Mouse (Mus musculus) kidney, postnatal 14 days (tissue): ENCODE data around the gene Ywhab.

Source experiments
- DNase-seq: peaks from one replicate; pipeline ENCODE4 v3.0.0; 2022; ENCODE audit warnings: mixed read lengths

Gene Ywhab

DNA sequence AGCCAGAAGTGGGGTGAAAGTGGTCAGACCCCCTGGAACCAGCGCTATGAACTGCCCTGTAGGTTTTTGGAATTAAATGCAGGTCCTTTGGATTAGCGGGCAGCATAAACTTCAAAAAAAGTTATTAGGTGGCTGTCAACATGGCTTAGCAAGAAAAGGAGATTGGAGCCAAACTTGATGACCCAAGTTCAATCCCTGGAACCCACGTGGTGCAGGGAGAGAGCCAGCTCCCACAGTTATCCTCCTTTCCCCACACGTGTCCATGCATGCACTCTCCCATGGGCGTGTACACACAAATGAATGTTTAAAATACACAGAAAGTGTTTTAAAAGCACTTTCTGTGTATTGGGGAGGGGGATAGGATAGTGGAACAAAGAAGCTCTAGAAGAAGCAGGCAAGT lies 15.7 kb downstream of the Ywhab start:
- no peak for DNase-seq

DNA sequence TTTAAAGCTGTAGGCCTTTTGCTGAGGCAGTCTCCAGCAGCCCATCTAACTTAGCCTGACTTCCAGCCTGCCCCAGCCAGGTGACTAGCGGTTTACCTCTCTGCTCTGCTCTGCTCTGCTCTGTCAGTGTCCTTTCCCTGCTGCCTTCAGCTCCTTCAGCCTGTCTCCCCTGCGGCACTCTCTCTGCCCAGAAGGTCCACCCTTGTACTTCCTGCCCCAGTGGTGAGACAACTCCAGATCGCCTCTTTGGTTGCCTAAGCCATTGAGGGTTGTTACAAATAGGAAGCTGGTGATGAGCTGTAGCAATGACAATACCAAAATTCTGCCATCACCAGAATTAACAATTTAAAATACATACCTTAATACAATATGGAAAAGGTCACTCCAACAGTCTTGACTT lies 16.2 kb downstream of the Ywhab start:
- DNase-seq, result no peak

DNA sequence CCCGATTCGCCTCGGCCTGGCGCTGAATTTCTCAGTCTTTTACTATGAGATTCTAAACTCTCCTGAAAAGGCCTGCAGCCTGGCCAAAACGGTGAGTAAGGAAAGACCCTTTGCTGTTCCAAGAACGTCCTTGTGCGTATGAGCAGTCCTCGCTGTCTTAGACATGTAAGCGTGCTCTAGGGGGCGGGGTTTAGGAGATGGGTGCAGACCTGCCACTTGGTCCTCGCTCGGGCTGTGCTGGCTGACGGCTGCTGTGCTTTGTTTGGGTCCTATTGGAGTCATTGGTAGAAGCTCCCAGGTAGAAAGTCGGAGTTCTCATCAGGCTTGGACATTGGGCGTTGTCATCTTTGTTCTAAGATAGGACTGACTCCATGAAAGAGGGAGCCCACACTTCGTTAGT lies 20.5 kb downstream of the Ywhab start:
- DNase-seq, result no peak

DNA sequence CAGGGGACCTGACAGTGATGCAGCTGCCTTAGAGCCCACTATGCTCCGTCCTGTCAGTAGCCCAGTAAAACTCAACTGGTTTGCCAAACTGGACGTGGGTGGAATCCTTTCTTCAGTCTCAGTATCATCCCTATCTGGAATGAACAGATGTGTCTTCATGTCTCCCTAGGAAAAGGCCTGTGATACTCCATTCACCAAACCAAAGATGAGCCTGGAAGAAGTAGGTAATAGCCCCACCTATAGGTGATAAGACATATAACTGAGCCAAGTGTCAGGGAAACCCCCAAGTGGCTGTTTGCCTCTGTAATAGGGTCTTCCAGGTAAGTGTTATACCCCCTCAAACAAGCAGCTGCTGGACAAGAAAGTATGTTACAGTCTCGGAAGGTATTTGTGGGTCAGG lies 24.1 kb downstream of the Ywhab start:
- no peak for DNase-seq

DNA sequence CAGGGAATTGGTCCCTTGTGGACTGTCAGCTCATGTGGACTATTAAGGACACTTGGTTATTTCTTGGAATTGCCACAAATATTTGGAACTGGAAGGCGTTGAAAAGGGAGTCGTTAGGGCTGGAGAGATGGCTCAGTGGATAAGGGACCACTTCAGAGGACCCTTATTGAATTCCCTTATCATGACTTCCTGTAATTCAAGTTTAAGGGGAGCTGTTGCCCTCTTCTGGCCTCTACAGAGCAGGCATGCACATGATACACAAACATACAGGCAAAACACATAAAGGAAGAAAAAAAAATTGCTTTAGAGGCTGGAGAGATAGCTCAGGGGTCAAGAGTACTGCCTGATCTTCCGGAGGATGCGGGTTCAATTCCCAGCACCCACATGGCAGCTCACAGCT lies 25.2 kb downstream of the Ywhab start:
- DNase-seq, result no peak

DNA sequence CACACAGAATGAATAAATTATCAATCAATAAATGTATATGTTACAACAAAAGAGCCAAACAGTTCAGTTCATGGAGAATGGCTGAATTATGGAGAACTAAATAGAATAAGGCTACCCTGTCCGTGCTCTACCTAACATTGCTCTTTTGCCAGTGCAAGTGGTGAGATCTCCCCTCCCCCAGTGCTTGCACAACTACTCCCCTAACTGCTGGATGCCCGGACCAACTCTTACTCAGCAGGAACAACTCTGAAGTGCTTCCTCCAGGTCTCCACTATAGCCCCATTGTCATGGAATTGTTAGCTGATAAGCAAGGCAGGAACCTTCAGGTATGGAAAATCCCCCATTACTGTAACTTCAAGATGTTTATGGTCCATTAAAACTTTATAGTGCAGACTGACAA lies 27.3 kb downstream of the Ywhab start:
- no peak for DNase-seq

DNA sequence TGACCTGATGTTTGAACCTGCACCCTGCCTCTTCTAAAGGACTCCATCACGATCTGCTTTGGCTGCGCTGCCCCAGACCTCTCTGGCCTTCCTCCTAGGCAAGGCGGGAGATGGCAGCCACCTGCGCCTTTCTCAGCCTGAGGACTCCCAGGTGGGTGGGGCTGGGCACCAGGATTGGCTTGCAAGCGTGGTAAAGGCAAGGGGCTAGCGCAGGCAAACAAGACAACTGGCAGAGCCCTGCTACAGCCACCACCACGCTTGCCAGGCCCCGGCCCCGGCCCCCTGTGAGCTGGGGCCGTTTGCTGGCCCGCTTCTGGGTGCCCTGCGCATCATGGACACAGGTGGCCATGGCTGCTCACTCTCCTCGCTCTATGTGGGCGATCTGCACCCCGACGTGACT lies 30.4 kb downstream of the Ywhab start, which contains the start of gene Pabpc1l:
Pabpc1l (plus strand) TSS at position 301 of the 400 bp plus-strand sequence.
- no peak for DNase-seq

DNA sequence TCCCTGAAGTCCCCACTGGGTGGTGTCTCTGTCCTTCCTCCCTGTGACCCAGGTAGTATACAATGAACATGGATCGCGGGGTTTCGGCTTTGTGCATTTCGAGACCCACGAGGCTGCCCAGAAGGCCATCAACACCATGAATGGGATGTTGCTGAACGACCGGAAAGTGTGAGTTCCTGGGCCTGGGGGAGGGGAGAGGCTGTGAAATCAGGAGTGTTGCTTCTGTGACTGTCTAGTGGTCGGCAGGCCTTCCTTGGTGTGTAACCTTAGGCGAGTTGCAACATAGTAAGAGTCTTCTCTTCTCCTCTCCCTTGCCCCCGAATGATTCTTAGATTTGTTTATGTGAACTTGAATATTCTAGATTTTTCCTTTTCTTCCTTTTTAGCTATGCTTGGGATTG lies 36.4 kb downstream of the Ywhab start:
- no peak for DNase-seq

DNA sequence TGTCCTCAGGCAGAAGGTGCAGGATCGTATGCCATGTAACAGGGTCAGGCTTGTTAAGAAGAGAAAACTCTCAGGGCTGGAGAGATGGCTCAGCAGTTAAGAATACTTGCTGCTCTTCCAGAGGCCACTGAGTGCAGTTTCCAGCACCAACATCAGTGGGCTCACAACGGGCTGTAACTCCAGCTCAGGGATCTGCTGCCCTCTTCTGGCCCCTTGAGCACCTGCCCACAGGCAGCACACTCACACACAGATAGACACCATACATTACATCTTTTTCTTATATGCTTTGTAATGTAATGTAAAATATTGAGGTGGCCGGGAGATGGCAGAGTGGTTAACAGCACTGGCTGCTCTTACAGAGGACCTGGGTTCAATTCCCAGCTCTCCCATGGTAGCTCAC lies 38.2 kb downstream of the Ywhab start:
- DNase-seq, result no peak

DNA sequence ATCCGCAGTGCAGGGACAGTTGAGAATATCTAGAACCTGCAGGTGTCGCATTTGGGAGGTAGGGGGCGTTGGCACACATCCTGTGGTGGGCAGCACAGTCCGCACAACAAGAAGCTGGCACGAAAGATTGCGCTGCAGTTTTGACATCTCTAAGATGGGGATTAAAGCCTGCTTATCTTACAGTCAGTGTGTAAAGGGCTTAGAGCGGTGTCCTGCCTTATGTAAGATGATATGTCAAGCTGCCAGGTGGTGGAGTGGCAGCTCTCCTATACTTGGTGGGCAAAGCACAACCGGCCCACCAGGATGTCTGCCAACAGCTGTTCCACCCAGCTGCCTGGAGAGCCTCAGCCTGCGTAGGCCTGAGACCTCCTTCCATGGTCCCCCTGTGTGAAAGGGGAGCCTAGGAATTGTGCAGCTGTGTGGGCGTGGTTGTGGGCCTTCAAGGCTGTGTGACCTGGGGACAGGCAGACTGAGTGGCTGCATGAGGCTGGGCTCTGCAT lies 41.8 kb downstream of the Ywhab start:
- DNase-seq, result no peak

DNA sequence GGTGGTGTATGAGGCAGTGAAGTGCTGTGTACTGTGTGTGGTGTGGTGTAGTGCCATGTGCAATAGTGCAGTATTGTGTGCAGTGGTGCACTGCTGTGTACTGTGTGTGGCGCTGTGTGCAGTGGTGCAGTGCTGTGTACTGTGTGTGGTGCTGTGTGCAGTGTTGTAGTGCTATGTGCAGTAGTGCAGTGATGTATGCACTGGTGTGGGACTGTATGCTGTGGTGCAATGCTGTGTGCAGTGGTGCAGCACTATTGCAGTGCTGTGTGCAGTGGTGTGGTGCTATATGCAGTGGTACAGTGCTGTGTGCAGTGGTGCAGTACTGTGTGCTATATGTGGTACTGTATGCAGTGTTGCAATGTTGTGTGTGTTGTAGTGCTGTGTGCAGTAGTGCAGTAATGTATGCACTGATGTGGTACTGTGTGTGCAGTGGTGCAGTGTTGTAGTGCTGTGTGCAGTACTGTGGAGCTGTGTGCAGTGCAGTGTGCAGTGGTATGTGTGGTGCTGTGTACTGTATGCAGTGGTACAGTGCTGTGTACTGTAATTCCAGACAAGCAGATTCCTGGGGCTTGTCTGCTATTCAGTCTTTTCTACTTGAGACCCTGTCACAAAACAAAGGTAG lies 43.8 kb downstream of the Ywhab start:
- DNase-seq, result no peak

DNA sequence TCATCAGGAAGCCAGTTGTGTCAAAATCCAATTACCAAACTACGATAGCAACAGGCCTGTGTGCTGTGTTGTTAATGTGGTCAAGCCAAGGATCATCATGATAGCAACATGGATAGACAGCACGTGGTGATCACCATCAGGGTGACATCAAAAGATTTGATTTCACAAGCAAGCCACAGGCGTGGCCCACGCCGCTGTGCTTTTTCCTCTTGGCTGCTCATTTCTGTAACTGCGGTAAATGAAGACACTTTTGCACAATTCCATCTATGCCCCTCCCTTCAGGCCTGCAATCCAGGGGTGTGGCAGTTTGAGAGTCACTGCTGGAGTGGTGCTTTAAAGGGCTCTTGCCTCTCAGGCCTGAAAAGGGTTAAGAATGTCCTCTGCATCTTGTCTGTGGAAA lies 46.2 kb downstream of the Ywhab start:
- no peak for DNase-seq

DNA sequence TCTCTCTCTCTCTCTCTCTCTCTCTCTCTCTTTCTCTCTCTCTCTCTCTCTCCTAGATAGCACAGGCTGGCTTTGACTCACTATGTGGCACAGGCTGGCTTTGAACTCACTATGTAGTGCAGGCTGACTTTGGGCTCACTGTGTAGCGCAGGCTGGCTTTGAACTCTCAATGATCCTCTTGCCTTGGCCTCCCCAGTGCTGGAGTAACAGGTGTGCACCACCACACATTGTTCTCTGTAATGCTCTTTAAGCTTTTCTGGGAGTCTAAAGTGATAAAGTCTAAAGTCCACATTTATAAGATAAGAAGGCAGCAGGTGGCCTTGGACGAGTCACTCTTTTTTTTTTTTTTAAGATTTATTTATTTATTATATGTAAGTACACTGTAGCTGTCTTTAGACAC lies 46.8 kb downstream of the Ywhab start:
- no peak for DNase-seq

DNA sequence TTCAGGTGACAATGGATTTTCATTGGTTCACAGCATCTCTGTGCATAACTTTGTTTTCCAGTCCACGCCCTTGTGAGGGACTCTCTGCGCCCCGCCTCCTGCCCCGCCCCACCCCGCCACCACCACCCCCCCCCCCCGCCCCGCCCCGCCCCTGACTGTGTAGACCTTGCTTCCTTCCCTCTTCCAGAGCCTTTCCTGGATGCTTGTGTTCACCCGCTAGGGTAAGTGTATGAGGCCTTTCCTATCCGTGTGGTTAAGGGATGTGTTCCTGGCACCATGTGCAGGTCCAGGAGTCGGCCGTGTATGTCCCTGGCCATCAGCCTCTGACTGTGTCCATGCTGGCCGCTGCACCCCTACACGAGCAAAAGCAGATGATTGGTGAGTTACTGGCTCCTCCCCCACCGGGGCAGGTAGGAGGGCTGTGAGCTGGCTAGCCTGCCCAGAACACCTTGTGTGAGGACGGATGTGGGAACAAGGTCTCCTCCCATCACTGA lies 52.5 kb downstream of the Ywhab start:
- peak; percentile 51 for DNase-seq

DNA sequence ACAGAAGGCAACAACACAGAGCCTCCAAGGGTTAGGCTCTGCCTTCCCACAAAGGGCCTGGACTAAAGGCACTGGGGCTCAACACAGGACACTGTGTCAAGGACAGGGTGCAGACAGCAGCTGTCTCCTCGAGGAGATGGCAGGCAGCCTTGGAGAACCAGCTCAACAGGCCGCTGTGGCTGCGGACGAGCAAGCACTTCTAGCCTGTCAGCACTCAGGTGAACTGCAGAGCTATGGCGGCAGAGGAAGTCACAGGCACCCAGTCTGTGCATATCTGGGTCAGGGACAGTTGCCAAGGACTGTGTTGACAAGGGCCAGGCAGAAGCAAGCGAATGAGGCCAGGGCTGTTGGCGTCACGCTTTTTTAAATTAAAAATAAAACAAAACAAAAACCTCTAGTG lies 59.0 kb downstream of the Ywhab start:
- no peak for DNase-seq

DNA sequence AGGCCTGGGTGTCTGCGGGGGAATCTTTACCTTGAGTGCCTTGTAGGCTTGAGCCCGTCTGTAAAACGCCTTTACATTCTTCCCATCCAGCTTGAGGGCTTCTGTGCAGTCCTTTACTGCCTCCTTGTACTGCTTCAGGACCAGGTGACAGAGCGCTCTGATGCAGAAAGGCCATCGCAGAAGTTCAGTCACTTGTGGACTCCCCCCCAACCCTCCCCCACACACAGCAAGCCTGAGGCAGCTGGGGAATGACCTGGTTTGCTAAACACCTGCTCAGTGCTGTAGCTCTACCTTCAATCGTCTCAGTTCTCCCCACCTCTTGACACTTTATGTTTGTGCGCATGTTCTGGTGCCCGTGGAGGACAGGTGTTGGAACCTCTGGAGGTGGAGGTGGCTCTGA lies 59.9 kb downstream of the Ywhab start:
- no peak for DNase-seq

DNA sequence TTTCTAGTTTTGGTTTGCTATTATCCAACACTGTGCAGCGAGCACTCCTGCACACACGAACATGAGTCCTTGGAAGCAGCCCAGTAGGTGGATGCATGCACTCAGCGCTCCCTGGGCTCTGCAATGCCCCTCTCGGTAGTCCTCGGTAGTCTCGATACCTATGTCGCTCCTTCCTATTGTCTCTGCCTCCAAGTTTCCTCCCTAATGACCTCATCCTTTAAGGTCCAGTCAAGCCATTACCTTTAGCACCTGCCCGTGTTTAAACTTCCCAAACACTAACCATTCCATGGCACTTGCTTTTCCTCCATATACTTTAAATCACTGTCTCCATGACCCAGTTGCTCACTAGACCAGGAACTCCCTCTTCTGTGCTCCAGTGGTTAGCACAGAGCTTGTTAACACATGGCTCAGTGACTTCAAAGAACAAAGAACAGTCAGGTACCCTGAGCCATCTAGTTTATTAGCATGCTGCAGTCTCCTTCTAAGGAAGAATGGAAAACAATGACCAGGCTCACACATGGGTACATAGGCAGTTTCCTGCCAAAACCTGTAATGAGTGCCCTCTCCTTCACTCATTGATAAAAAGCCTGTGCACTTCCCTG lies 65.0 kb downstream of the Ywhab start:
- no peak for DNase-seq
